Mouse (Mus musculus) testis, adult 2 months (tissue): ENCODE data around the gene Cdkn2aipnl.

Experiments
- CTCF ChIP-seq: fragments of 200-500 bp; IDR thresholded peaks from 2 replicates; pipeline ENCODE4 v1.5.1; 2012; ENCODE audit warnings: low read depth, mild to moderate bottlenecking, inconsistent platforms, low read length, moderate library complexity; ENCODE audit not compliant: control insufficient read depth, insufficient read depth, insufficient replicate concordance
- POLR2A ChIP-seq: fragments of 200-500 bp; IDR thresholded peaks from 2 replicates; pipeline ENCODE4 v1.6.1; 2012; ENCODE audit warnings: low read depth, mild to moderate bottlenecking, inconsistent platforms, low read length, moderate library complexity; ENCODE audit not compliant: control insufficient read depth

- TF ChIP-seq POLR2A (no peak), CTCF (no peak)
Observed at GRCm38 (mm10) chr11:52001341-52001740, 33.9 kb downstream of the Cdkn2aipnl start.
